Mouse (Mus musculus): Measurements from ENCODE around the gene Zfp526.
A peak's percentile ranks its signal among the peaks of the same experiment; 100 is the strongest.

The Zfp526 gene

GRCm38 (mm10) chr7:25268588-25268987 lies 47.4 kb downstream of the Zfp526 start:
- no peak for DNase-seq

DNA sequence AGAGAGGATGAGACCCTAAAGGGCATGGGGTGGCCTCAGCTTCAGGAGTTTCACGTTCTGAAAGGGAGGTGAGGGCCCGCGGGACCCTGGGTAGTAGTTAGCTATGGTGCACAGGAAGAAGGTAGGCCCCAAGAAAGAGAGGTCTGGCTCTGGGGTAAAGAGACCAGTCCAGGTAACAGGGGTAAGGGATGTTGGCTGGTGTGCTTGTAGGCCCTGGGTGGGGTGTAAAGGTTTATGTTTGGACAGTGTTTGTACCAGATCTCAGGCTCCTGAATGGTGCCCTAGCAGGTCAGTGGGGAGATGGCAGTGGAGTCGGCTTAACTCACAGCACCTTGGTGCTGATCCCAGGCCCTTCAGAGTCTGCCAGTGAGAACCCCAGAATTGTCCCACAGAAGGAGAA lies 47.8 kb downstream of the Zfp526 start:
- peak in 1 of 2 experiments; percentile 39 for DNase-seq

GRCm38 (mm10) chr7:25269545-25270271 lies 48.5 kb downstream of the Zfp526 start:
- DNase-seq, result peak in 1 of 2 experiments; percentile 49

- peak in 1 of 2 experiments; percentile 16 for DNase-seq
These were observed 49.7 kb downstream of the Zfp526 start for GRCm38 (mm10) chr7:25270652-25271633.

DNA sequence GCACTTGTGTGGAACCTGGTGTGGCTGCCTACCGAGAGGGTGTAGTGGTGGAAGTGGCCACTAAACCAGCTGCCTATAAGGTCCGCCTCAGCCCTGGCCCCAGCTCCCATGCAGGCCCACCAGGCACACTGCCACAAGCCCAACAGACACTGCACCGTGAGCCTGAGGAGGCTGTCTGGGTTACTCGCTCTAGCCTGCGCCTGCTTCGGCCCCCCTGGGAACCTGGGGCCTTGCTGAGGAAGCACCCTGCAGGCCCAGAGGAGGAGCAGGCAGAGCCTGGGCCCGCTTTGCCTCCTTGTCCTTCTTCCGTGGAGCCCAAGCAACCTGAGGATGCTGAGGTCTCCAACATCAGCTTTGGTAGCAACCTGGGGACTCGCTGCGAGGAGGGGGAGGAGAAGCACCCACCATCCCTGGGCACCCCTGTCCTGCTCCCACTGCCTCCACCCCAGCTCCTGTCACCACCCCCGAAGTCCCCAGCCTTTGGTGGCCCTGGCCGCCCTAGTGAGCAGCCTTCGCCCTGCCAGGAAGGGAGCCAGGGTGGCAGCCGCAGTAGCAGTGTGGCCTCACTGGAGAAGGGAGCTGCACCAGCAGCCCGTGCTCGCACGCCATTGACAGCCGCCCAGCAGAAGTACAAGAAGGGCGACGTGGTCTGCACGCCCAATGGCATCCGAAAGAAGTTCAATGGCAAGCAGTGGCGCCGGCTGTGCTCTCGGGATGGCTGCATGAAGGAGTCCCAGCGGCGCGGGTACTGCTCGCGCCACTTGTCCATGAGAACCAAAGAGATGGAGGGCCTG lies 50.6 kb downstream of the Zfp526 start:
- peak in 1 of 2 experiments; percentile 18 for DNase-seq

- DNase-seq, result peak in 1 of 2 experiments; percentile 16
These were observed 51.4 kb downstream of the Zfp526 start for GRCm38 (mm10) chr7:25272445-25273258.

GRCm38 (mm10) chr7:25273259-25274241 lies 52.3 kb downstream of the Zfp526 start:
- no peak for DNase-seq

DNA sequence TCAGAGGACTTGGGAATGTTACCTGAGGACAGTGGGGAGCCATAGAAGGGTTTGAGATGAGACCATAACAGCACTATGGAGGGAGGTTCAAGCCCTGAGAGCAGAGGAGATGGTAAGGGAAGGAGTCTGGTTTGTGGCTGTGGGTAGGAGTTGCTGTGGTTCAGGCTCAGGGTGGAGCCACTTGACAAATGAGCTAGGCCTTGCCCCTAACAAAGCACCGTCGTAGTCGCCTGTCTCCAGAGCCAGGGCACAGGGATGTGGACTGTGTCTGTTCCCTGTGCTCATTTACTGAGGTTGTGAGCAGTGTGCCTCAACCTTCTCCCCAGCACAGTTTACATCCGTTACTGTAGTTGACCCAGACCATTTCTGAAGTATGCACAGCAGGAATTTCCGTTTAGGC lies 53.3 kb downstream of the Zfp526 start:
- DNase-seq, result peak in 1 of 2 experiments; percentile 24

DNA sequence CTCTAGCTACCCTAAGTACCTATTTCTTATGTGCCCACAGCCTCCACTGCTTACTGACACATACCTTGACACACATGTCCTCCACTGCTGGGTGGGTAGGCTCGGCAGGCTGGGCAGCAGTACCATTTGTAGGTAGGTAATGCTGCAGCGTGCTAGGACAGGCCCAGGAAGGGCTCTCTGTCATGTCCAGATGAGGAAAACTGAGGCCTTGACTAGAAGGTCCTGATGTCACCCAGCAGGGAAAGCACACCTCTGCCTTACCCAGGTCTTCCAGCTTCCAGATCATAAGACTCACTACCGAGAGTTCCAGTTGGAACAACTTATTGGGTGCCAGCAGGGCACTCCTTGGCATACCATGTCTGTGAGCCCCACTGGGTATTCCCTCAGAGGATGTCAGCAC lies 53.8 kb downstream of the Zfp526 start:
- DNase-seq, result no peak

DNA sequence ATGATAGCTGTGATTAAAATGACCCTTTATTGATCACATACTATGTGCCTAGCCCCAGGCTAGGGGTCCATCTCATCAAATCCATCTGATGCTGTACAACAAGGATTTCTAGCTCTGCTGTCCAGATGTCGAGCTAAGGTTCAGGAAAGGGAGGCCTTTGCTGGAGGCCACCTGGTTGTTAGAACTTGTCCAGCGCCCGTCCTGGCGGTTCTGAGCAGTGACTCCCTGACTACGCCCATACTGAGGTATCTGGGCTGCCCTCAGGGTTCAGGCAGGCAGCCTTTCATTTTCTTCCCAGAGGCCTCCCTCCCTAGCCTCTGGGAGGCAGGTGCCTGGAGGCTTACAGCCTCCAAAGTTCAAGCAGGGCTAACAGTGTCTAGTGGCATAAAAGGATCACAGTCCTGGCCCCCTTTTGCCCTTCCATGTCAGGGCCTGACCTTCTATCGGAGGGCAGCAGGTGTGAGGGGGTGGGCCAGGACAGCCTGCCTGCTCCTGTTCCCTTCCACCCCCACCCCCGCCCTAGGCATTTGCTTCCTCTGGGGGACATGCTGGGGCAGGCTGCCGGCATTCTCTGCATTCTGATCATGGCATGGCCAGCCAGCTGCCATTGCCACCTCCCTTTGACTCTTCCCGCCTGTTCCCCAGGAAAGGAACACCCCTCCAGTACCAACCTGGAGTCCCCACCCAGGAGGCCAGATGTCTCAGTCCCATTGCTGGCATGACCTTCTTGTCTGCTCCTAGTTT lies 54.5 kb downstream of the Zfp526 start:
- DNase-seq, result peak in 1 of 2 experiments; percentile 10
